Mouse (Mus musculus): ENCODE data around the gene Snap25. TPM values are rescaled to one million over a fixed set of nuclear protein-coding genes. Genes with fewer than 3 reads are reported as not detected.
A peak's percentile ranks its signal among the peaks of the same experiment; 100 is the strongest.

Snap25 gene
- total RNA-seq (2021) = 1,000 to 10,000 TPM; 1,881 to 1,910 TPM

GRCm38 (mm10) chr2:136713299-136713758 lies at the start of gene Snap25:
TSS of gene Snap25 (plus strand) at chr2:136713453.
- DNase-seq (ENCODE audit: extremely low spot score in 1 of 2, low spot score in 1 of 2) = peak; percentile 71 to 77

DNA sequence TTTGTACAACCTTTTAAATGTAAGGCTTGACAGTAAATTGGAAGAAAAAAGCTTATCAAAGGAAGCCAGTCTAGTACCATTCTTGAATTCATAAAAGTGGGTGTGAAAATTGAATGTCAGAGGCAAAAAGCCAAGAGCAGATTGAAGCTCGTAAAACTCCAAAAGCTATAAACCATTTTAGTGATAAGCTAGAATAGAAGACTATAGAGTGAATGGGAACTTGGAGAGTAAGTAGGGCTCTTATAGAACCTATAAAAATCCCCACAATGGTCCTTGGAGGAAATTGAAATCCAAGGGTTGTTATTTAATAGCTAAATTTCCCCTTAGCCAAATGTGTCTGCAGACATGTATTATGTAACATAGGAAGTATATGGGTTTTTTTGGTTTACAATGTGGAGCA lies 46.3 kb upstream of the Snap25 start:
- DNase-seq (ENCODE audit: extremely low spot score in 1 of 2, low spot score in 1 of 2) = no peak

GRCm38 (mm10) chr2:136669183-136669582 lies 44.1 kb upstream of the Snap25 start:
- no peak for DNase-seq (ENCODE audit: extremely low spot score in 1 of 2, low spot score in 1 of 2)

- no peak for DNase-seq (ENCODE audit: extremely low spot score in 1 of 2, low spot score in 1 of 2)
These were observed 43.6 kb upstream of the Snap25 start for GRCm38 (mm10) chr2:136669665-136670064.

DNA sequence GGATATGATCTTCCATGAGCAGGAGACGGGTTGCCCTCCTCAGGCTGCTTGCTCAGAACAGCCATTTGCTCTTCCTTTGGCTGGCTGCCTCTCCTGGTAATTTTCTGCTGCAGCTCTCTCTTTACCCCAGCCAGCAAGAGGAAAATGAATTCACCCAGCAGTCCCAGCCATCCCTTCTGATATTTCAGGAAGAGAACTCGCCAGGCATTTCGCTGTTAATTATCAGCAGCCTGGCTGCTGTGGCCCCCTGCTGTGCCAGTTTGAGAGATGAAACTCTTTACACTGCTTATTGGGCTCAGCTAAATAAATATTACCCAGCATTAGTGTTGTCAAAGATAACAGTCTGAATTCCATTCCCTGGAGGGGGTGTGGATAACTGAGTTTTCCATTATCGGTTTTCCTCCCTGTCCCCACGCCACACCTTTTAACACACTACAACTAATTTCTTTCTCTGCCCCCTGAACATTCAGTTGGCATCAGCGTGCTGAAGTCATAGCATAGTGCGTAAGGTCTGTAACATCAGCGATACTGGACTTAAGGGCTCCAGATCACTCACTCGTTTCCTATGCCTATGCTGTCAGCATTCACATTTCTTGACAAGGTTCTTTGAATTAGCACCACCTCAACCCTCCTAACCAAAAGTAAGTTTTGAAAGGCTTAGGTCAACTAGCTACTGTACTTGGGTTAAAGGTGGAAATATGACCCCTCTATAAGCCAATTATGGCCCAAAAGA lies 42.5 kb upstream of the Snap25 start:
- peak in 1 of 2 experiments; percentile 24 for DNase-seq (ENCODE audit: extremely low spot score in 1 of 2, low spot score in 1 of 2)

- no peak for DNase-seq (ENCODE audit: extremely low spot score in 1 of 2, low spot score in 1 of 2)
These were observed 39.0 kb upstream of the Snap25 start for GRCm38 (mm10) chr2:136674077-136674757.

DNA sequence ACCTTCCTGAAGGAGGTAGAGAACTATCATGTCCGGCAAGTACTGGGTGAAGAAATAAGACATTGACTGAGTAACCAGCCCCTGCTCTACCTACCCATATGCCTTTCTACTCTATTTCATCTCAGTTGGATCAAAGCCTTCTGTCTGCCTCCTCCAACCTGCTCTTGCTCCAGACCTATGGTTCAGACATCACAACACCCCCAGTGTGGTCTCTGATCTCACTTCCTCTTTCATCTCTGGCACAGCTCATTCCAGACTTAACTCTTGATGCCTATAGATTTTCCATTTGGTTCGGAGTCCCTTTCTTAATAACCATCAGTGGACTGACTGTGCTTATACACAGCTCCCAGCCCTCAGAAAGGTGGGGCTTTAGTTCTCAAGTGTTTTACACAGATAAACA lies 37.1 kb upstream of the Snap25 start:
- DNase-seq (ENCODE audit: extremely low spot score in 1 of 2, low spot score in 1 of 2) = no peak

GRCm38 (mm10) chr2:136676918-136677445 lies 36.3 kb upstream of the Snap25 start:
- DNase-seq (ENCODE audit: extremely low spot score in 1 of 2, low spot score in 1 of 2) = no peak

DNA sequence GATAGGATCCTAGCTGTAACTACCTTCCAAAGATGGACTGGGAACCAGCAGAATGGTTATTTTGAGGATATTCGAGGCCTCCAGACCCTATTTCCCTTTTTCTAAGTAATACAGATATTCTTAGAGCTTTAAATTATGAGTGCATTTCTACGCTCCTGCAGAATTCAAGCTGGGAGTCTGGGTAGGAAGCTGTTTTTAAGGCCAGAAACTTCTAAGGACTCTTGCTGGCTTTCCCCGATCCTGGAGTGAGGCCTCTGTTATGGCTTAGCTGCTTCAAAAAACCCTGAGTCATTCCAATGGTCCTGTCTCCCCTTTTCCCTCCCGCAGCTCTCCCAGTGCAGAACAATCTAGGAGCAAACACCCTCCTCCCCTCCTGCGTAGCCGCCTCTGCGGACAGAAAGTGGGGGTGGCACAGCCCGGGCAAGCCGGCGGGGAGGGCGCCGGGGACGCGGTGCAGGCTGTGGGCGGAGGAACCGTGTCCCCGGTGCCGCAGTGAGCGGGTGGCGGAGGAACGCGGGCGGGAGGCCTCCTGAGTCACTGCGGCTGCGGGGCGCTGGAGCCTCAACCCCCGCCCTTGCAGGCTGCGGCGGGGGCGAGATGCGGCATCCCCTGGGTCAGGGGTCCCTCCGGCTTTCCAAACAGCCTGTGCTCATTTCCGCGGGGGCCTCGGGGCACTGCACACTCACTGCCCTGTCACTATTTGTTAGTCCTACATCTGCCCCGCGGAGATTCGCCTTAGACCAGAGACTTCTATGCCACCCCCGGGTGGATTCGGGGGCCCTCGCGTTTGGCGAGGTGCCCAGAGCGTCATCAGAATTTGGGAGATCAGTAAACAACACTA lies 34.7 kb upstream of the Snap25 start:
- peak; percentile 60 to 72 for DNase-seq (ENCODE audit: extremely low spot score in 1 of 2, low spot score in 1 of 2)

- DNase-seq (ENCODE audit: extremely low spot score in 1 of 2, low spot score in 1 of 2) = peak; percentile 54 to 55
These were observed 33.7 kb upstream of the Snap25 start for GRCm38 (mm10) chr2:136679280-136680221.

DNA sequence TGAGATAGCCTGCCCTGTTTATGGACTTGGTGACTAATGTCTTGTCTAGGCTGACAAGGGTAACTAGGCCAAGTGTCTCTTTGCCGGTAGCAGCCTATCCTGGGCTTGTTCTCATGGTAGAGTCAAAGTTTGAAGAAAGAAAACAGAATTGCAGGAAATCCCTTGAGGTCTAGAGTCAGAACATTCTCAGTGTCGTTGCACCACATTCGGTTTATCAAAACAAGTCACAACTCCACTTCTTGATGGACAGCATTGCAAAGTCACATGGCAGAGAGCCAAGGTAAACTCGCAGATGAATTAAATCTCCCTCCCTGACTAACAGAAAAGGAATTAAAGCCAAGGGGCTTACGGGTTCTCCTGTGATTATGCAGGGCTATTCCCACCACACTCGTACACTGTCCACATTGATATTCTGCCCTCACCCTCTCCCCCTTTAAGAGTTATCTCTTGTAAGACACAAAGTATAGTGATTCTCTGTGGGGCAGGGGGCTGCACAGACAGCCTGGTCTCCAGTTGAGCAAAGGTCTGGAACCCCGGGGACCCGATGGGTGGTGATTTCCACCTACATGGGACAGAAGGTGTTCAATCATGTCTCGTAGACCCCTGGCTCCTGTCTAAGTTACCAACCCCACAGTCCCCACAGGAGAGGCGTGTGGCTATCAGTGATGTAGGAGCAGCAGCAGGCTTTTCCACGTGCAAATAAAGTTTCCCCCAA lies 30.9 kb upstream of the Snap25 start:
- no peak for DNase-seq (ENCODE audit: extremely low spot score in 1 of 2, low spot score in 1 of 2)

DNA sequence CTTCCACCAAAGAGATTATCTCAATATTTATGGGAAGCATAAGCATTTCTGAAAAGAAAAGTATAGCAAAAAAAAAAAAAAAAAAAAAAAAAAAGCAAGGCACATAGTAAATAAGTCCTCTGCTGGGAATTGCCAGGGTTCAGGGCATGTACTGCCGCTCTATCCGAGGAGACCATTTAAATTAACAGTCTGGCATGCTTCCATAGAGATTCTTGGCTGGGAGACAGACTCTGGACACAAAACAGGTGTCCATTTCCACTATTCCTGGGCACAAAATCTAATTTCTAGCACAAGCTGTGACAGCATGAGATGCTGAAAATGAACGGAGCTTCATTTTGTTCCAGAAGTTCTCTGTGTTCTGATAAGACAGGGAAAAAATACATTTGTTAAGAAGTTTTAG lies 27.1 kb upstream of the Snap25 start:
- no peak for DNase-seq (ENCODE audit: extremely low spot score in 1 of 2, low spot score in 1 of 2)

- no peak for DNase-seq (ENCODE audit: extremely low spot score in 1 of 2, low spot score in 1 of 2)
These were observed 25.9 kb upstream of the Snap25 start for GRCm38 (mm10) chr2:136687316-136687715.

- DNase-seq (ENCODE audit: extremely low spot score in 1 of 2, low spot score in 1 of 2) = no peak
These were observed 23.8 kb upstream of the Snap25 start for GRCm38 (mm10) chr2:136689476-136689875.

DNA sequence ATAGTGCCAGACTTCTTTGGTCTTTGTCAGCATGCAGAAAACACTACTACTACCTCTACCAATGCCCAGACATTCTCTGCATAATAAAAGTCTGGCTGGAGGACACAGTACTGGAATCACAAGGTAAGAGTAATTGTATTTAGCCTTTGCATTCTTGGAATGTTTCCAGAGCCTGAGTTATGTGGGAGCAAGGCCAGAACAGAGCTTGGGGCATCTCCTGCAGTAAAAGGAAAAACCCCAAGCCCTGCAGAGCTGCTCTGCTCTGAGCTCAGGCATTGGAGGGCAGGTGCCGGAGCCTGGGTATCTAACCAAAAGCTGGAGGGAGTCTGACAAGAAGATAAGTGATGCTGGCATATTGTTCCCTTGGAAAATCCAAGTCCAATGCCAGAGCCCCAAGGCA lies 21.6 kb upstream of the Snap25 start:
- no peak for DNase-seq (ENCODE audit: extremely low spot score in 1 of 2, low spot score in 1 of 2)

DNA sequence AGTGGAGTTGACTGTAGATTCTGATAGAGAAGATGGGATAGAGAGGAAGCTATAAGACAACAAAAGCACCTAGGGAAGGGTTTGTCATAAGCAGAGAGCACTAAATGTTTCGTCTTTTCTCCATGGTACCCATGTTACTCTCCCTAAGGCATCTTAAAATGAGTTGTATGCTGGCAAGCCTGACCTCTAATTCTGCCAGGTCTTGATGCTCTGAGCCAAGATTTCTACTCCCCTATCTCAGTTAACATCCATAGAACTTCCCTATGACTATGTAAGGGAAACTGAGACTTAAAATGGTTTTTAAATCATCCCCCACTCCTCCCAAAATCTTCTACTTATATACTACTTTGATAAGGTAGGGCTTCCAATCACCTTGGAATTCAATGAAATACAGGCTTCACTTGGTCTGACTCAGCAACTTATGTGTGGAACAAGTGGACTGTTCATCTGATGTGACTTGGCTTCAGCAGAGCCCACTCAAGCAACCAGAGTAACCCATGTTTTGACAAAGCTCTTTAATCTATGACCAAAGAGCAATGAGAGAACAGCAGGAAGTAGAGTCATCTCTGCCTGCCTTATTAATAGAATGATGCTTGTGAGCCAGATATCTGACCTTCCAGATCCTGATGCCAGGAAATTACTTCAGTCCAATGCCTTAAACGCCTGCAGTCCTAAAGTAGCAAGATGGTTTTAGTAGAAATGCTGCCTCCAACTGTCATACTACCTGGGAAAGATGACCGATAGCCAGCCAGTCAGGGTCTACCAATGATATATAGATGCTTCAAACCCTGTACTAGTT lies 13.6 kb upstream of the Snap25 start:
- no peak for DNase-seq (ENCODE audit: extremely low spot score in 1 of 2, low spot score in 1 of 2)

- no peak for DNase-seq (ENCODE audit: extremely low spot score in 1 of 2, low spot score in 1 of 2)
These were observed 9.9 kb upstream of the Snap25 start for GRCm38 (mm10) chr2:136703376-136703775.

DNA sequence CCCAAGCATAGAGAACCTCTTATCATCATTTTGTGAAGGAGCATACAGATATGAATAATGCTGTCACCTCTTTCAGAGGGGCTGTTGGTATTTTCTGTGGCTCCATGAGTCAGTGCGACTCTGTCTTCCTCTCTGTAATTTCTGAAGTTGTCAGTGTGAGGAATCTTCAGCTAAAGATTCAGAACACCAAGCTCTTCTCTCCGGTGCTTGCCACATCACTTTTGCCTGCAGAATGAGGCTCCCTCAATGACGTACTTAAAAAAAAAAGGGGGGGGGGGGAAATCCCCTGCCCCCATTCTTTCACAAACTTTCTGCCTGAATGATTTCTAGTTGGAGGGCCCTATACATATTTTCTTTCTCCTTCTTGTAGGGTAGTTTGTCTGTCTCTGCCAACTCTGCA lies 2.1 kb upstream of the Snap25 start:
- DNase-seq (ENCODE audit: extremely low spot score in 1 of 2, low spot score in 1 of 2) = no peak

Data from layer of hippocampus, postnatal 25 days (tissue).